Mouse (Mus musculus) spleen, embryonic (tissue): ENCODE data around the gene Hist1h4a.

Experiments
- CTCF ChIA-PET: fragments of 350-600 bp; sonication (Branson Sonifier 250); formaldehyde crosslinking; loops from one replicate; lab custom pipeline; 2022; lab: Charles Lee

Gene Hist1h4a

DNA sequence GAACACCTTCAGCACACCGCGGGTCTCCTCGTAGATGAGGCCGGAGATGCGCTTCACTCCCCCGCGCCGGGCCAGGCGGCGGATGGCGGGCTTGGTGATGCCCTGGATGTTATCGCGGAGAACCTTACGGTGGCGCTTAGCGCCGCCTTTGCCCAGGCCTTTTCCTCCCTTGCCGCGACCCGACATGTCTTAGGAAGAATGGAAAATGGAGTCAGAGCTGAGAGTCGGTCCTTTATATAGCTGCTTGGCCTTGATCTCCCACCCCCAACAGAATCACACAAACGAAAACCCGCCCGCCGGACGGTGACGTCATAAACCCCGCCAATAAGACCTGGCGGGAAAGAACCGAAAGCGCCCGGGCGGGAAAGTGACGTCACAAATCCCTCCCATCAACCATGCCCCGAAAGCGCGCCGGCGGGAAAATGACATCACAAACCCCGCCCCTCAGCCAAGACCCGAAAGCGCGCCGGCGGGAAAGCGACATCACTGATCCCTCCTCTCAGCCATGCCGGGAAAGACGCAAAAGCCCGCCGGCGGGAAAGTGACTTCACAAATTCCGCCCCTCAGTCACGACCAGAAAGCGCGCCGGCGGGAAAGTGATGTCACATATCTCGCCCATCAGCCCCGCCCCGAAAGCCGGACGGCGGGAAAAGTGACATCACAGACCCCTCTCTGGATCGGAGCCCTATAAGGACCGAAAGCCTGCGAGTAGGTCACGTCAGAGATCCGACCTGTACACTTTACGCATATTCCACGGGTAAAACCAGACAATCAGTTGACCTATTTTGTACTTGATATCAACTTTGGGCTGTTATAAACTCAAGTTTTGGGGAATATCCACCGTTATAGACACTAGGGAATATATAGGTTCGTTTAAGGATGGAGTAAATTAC, at the start of gene Hist1h4a:
Hist1h4a (minus strand) TSS at position 259 of the 893 bp plus-strand sequence.
- CTCF ChIA-PET: no interaction called here

DNA sequence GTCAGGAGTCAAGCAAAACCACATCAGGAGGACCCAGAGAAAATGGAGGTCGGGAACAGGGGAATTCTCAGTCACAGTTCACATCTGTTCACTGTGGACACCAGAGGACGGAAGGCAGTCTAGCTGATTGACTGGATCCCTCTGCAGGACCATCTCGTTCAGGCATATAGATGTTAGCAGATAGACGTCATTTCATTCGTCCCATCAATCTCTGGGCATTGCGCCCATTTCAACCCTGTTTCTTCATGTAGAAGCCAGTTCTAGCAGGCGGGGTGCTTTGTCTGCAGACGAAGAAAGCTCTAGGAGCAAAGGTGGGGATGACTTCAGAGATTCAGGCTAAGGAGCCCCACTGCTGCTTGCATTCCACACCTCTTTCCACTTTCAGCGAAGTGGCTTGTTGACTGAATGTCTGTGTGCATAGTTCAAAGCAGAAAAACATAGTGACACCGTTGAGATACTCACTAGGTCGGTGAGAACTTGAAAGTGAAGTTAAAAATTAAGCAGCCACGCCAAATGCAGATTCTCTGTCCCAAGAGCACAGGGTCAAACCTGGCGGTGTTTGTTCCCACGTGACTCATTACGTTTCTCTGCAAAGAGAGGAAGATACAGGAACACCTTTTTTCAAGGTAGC, 45.5 kb upstream of the Hist1h4a start, which contains the start of gene Slc17a2:
Slc17a2 (plus strand) TSS at position 572 of the 631 bp plus-strand sequence.
- CTCF ChIA-PET: no interaction called here

DNA sequence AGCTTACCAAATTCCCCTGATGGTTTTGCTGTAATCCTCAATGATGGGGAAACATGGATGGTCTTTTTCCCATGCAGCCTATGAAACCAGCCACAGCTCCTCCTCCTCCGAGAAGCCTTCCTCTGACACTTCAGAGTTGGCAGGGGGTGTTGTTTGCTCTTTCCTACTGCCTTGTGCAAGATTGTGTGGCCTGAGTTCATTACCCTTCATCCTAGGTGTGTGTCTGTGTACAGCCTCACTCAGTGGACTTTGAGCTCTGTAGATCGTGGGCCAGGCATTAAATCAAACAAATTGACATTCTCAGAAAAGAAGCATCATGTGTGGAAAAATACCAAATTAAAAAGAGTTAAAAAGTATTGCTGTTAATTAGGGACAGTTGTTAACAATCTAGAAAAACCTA, 43.5 kb upstream of the Hist1h4a start:
- CTCF ChIA-PET: no interaction called here

DNA sequence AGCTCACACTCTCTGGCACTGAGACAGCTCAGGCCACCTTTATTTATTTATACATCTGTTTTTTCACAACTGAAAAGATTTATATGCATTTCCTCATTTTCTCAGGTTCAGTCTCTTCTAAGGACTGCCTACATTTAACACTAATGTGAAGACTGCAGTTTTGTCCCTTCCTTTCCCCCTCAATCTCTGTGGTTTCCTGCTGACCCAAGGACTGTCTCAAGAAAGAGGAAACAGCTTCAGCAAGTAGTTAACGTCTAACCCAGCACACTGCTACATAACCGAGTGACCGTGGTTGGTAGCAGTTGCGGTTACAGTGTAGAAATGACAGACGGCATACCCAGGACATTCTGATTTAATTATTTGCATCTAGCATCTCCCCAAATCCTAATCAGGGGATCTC, 38.4 kb upstream of the Hist1h4a start:
- CTCF ChIA-PET: no interaction called here

DNA sequence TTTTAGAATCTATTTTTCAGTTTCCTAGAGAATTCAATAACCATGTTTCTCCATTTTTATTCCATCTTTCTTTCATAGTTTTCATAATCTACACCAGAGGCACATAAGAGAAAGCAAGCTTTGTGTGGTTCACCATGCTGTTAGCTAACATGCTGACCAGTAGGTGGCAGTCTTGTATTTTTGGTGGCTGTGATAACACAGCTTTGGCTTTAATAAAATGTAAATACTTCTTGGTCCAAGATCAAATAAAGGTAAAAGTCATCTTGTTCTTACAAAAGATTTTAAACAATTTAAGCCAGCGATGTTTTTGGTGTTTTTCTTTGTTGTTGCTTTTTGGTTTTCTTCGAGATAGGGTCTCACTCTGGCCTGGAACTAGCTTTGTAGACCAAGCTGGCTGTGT, 31.5 kb upstream of the Hist1h4a start:
- CTCF ChIA-PET: interaction anchor here (0.6 to 0.7 kb wide), 2 partner anchors 490 to 1109 kb away, joined by 3 read pairs; no protein-coding TSS in a partner anchor

DNA sequence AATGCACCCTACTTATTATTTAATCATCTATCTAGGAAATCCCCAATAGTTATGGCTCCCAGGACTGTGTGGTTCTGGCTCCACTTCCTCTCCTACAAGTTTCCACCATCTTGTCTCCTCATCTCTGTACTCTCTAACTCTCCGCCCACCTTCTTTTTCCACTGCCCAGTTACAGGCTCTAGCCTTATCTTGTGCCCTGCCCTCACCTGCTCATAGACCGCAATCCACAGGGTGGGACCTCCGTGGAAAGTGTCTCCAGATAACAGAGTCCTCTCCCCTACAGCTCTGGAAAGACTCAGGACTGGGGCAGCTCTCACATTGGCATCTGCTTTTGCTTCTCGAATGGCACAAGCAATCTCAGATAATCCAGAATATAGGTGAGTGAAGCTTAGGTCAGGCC, 18.0 kb upstream of the Hist1h4a start:
- CTCF ChIA-PET: no interaction called here

DNA sequence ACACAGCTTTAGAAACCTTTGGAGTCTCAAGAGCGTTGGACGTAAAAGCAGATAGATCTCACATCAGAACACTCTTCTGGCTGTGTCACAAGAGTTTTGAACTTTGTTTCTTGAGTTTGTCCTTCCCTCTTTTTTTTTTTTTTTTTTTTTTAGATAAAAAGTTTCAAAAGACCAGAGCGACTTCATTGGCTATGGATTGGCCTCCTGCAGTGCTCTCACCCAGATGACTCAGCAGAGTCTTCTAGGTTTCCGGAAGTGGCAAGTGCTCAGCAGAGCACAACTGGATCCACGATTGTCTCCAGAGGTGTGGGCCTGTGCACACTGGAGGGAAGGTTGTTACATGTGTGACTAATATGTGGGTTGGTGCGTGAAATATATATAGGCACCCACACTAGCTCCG, 17.3 kb upstream of the Hist1h4a start:
- CTCF ChIA-PET: interaction anchor here (0.7 kb wide), 1 partner anchor 8 kb away, joined by 10 read pairs; no protein-coding TSS in a partner anchor

DNA sequence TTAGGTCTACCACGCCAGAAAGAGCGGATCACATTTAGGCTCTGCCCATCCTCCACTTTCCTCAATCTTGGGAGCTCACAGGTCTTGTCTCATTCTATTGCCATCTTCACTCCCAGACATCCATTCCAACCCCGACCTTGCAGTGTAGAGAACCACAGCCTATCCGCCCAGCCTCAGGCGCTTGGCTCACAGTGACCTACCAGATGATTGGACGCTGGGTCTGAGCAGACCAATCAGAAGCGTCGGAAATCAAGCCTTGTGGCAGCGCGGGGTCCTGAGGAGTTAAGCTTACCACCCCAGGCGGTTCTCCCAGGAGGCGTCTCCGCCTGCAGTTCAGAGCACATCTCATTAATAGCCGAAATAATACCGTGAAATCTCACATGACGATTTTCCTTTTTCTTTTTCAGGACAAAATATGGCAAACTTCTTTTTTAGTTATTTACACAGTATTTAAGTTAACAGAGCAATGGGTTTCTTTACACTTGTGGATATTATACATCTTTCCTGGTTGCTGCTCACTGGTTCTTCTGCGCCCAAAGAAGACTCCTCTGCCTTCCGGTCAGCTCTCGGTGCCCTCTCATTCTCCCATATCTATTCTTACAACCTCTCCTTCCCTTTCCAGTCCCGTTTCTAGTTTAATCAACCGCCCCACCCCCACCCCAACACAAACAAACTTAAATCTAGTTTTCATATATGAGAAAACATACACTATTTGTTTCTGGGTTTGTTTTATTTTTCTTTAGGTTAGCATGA, 11.7 kb upstream of the Hist1h4a start:
- CTCF ChIA-PET: no interaction called here

DNA sequence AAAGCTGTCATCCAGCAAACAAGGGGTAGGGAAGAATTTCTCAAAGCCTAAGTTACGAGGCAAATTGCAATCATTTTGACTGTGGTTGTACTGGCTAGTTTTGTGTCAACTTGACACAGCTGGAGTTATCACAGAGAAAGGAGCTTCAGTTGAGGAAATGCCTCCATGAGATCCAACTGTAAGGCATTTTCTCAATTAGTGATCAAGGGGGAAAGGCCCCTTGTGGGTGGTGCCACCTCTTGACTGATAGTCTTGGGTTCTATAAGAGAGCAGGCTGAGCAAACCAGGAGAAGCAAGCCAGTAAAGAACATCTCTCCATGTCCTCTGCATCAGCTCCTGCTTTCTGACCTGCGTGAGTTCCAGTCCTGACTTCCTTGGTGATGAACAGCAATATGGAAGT, 8.6 kb upstream of the Hist1h4a start, which contains the start of gene Trim38:
Trim38 (plus strand) TSS at position 301 of the 400 bp plus-strand sequence.
- CTCF ChIA-PET: interaction anchor here (0.6 kb wide), 1 partner anchor 303 kb away, joined by 3 read pairs; no protein-coding TSS in a partner anchor

DNA sequence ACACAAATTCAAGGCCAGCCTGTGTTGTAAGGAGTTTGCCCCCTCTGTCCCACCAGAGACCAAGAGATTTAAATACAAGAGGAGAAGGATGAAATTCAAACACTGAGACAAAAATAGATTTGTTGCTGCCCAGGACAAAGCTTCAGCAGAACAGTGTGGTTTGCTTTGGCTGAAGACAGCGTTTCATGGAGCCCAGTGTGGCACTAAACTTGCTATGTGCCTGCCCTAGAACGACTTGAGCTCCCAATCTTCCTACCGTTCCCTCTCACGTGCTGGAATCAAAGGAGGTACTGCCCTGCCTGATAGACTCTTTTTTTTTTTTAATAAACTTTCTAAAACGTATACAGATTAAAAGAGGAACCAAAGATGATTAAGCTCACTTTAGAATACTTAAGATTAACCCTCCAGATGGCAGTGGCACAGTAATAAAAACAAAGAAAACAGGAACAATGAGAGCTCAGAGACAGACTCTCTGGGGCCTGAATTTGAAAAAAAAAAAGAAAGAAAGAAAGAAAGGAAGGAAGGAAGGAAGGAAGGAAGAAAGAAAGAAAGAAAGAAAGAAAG, 7.9 kb upstream of the Hist1h4a start:
- CTCF ChIA-PET: interaction anchor here (0.6 kb wide), 2 partner anchors 71 to 302 kb away, joined by 3 to 6 read pairs; no protein-coding TSS in a partner anchor

DNA sequence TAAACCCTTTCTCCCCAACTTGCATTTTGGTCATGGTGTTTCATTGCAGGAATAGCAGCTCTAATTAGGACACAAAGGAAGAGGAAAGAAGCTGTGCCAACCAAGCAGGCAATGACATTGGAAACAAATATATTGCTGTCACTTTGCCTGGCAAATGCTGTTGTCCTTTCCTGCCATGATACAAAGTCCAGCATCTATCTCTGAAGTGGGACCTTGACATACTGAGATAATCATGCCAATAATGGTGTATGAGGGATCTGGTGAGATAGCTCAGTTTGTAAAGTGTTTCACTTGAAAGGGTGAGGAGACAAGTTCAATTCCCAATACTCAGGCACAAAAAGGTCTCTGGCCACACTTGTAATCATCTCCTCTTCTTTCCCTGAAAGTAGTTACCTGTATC, 5.7 kb upstream of the Hist1h4a start:
- CTCF ChIA-PET: no interaction called here

DNA sequence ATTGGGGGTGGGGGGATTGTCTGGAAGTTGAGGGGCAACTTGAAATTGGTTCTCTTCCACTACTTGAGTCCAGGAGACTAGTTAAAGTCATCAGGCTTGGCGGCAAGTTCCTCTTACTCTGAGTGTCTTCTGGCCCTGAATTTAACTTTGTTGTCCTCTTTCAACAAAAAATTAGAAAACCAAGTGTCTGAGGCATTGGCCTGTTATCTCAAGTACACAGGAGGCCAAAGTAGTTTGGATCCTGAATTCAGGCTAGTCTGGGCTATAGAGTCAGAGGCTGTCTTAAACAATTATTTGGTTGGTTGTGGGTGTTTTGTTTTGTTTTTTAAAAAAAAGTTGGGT, 4.1 kb upstream of the Hist1h4a start:
- CTCF ChIA-PET: interaction anchor here (0.5 to 0.6 kb wide), 2 partner anchors 31 to 1761 kb away, joined by 3 to 6 read pairs; no protein-coding TSS in a partner anchor

DNA sequence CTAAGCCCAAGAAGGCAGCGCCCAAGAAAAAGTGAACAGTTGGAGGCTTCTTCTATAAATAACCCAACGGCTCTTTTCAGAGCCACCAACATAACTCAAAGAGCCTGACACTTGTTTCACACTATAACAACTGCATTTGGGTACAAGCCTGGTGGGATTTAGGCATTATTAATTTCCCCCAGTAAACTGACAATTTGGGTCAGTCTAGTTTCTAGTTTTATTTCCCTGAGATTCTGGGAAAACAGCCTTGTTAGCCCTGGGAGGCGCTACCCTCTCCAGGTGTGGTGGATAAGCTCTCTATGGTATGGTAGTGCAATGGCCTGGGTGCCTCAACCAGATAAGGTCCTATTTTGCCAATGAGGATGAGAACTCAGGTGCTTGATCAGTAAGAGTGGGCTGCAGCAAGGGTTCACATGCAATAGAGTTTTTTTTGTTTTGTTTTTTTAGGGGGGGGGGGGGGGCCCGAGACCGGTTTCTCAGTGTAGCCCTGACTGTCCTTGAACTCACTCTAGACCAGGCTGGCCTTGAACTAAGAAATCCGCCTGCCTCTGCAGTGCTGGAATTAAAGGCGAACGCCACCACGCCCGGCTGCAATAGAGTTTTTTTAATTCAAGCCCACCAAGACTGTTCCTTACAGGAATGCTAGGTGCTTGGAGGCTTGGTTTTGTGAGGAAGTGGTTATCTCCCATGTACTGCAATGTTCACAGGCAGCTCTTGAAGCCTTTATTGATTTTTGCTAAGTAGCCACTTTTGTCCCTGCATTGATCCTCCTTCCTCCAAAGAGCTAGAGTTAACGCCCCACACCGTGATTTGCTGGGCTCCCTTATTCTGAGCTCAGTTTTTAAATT, 3.5 kb upstream of the Hist1h4a start:
- CTCF ChIA-PET: interaction anchor here (0.5 to 0.6 kb wide), 3 partner anchors 32 to 1761 kb away, joined by 3 to 9 read pairs (median 6); no protein-coding TSS in a partner anchor

DNA sequence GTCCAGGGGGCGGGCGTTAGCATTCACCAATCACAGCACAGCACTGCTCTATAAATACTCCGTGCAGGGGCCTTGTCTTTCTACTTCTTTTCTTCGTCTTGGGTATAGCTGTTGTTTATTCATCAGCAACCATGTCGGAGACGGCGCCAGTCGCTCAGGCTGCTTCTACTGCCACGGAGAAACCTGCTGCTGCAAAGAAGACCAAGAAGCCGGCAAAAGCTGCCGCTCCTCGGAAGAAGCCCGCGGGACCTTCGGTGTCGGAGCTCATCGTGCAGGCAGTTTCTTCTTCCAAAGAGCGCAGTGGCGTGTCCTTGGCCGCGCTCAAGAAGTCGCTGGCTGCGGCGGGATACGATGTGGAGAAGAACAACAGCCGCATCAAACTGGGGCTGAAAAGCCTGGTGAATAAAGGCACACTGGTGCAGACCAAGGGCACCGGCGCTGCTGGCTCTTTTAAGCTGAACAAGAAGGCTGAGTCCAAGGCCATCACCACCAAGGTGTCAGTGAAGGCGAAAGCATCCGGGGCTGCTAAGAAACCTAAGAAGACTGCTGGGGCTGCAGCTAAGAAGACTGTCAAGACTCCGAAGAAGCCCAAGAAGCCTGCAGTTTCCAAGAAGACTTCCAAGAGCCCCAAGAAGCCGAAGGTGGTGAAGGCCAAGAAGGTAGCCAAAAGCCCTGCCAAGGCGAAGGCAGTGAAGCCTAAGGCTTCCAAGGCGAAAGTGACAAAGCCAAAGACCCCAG, 2.7 kb upstream of the Hist1h4a start, which contains the start of gene Hist1h1a:
Hist1h1a (plus strand) TSS at position 81 of the 738 bp plus-strand sequence.
- CTCF ChIA-PET: interaction anchor here (0.6 kb wide), 2 partner anchors 51 to 148 kb away, joined by 3 to 9 read pairs; no protein-coding TSS in a partner anchor

DNA sequence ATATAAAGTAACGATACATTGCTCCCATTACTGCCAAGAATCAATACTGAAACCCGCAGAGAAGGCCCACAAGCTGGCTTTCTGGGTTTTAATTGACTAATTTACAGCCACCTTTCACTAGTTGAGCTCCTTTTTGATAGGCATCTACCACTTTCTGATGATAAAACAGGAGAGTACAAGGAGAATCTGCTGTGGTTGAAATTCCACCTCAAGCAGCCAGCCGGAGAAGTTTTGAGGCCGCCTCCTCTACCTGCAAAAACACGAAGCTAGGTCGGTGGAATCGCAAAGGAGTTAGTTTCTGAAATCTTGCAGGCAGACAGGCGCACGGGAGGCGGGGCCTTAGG, 2.2 kb upstream of the Hist1h4a start:
- CTCF ChIA-PET: interaction anchor here (0.6 kb wide), 1 partner anchor 51 kb away, joined by 3 read pairs; no protein-coding TSS in a partner anchor

DNA sequence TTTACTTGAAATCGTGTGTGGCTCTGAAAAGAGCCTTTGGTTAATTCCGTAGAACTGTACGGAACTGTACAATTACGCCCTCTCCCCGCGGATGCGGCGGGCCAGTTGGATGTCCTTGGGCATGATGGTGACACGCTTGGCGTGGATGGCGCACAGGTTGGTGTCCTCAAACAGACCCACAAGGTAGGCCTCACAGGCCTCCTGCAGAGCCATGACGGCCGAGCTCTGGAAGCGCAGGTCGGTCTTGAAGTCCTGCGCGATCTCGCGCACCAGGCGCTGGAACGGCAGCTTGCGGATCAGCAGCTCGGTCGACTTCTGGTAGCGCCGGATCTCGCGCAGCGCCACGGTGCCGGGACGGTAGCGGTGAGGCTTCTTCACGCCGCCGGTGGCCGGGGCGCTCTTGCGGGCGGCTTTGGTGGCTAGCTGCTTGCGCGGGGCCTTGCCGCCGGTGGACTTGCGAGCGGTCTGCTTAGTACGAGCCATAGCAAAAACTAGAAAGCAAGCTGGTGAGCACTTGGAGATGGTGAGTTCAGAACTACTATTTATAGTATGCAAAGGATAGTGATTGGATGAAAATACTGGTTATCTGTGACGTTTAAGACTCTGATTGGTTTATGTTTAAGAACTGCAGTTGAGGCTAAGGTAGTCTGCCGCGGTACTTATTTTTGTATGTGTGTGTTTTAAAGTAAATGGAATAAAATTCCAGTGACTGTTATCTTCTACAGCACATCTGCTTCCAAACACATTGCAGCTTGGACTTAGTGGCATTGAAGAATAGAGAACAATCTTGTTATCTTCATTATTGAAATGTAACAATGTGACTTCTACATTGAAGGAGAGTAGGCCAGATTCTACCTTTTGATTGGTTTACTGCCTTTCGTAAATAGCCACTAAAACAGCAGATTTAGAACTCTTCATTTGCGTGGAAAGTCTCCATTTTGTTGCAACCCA, 1.1 kb upstream of the Hist1h4a start, which contains the start of gene Hist1h3a:
Hist1h3a (minus strand) TSS at position 516 of the 951 bp plus-strand sequence.
- CTCF ChIA-PET: interaction anchor here (0.5 to 0.8 kb wide), 3 partner anchors 12 to 827 kb away, joined by 3 to 4 read pairs (median 3); no protein-coding TSS in a partner anchor

DNA sequence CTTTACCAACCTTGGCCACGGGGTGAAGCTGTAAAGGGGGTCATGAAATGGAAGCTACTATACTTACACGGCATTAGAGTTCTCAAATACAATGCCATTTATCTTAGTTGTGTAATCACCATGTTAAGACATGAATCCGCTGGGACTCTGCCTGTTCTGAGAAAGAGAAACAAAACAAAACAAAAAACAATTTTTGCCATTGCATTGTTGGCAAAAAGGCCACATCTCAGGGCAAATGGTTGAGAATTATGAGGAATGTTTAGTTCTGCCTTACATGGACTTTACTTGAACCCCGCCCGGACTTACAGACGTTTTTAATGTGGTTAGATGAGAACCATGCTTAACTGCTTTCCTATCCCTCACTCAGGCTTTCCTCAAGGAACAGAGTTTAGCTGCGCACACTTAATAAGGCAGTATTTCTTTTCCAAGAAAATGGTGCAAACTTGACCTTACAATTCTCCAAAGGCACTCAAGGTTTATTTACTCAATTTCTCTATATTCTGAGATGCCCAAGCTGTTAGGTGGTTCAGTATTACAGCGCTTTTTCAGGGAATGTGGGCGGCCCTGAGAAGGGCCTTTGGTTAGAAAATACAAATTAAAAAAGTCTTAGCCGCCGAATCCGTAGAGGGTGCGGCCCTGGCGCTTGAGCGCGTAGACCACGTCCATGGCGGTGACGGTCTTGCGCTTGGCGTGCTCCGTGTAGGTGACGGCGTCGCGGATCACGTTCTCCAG, 624 bp downstream of the Hist1h4a start:
- CTCF ChIA-PET: interaction anchor here (1.6 kb wide), 1 partner anchor 10 kb away, joined by 5 read pairs; the partner anchor contains the start of gene Hist1h2ab
